17 mouse cellular contexts compared by ENCODE assay signal in genomic region chr14:62841726-62842125, GRCm38 (mm10). TPM values are rescaled to one million over a fixed set of nuclear protein-coding genes. Genes with fewer than 3 reads are reported as not detected.
A peak's percentile ranks its signal among the peaks of the same experiment; 100 is the strongest.
DNase-seq lines count a peak whose midpoint lies in the region.
"Had no signal": no experiment of that assay in that cellular context is flagged by ENCODE, and none has a peak within 500 bp of the region (broad histone marks: within the 10 kb centered on the region; RNA-seq: fewer than 3 reads in every experiment).

No protein-coding gene starts in this region.

- no peak overlapping the region for H3K27ac ChIP-seq in heart, embryonic 10.5 days
- peak overlapping the region; percentile 78; the same call in 1 of the 2 replicates for H3K27ac ChIP-seq in brown adipose tissue, adult 24 weeks (replicated peaks; ENCODE audit: low read depth, low read length)
- H3K27ac ChIP-seq in limb, embryonic 10.5 days, result peak overlapping the region; percentile 34; the same call in 1 of the 2 replicates
- H3K27ac ChIP-seq: embryonic facial prominence, embryonic 13.5 days; forebrain, embryonic 15.5 days; hindbrain, embryonic 15.5 days had no signal

- DNase-seq in heart, embryonic 10.5 days (ENCODE audit: low spot score), result peak; percentile 63
- no peak for DNase-seq in heart, adult 8-10 months (ENCODE audit: low spot score)
- no peak for DNase-seq in limb, embryonic 10.5 days (ENCODE audit: low spot score)
- no peak for DNase-seq in thymus, postnatal 4 days
- DNase-seq in urinary bladder, postnatal 10 days (ENCODE audit: low spot score), result no peak
- DNase-seq: adrenal gland, postnatal 25 days; cerebellum, adult 11 months; cerebellum, adult 9-10 months; cerebellum, postnatal 25 days; gastrocnemius, postnatal 36 days; heart, adult 18-20 months; heart, postnatal 36 days had no signal

- no peaks in the 10 kb centered on the region for H3K27me3 ChIP-seq in heart, embryonic 10.5 days (ENCODE audit: insufficient read depth, poor library complexity, severe bottlenecking)
- H3K27me3 ChIP-seq in limb, embryonic 10.5 days (ENCODE audit: low read depth, poor library complexity, severe bottlenecking), result no peaks in the 10 kb centered on the region
- H3K27me3 ChIP-seq: embryonic facial prominence, embryonic 13.5 days; forebrain, embryonic 15.5 days; heart, embryonic 12.5 days; hindbrain, embryonic 15.5 days had no signal

- no peak overlapping the region for H3K4me3 ChIP-seq in heart, embryonic 10.5 days
- H3K4me3 ChIP-seq in brown adipose tissue, adult 24 weeks (ENCODE audit: insufficient read depth, low read depth, low read length), result no peak overlapping the region
- H3K4me3 ChIP-seq in limb, embryonic 10.5 days, result no peak overlapping the region
- H3K4me3 ChIP-seq: embryonic facial prominence, embryonic 13.5 days; forebrain, embryonic 15.5 days; heart, embryonic 12.5 days; hindbrain, embryonic 15.5 days had no signal

- peaks cover 11% of the 10 kb centered on the region for H3K36me3 ChIP-seq in heart, embryonic 10.5 days
- peaks cover 14% of the 10 kb centered on the region for H3K36me3 ChIP-seq in limb, embryonic 10.5 days
- H3K36me3 ChIP-seq: forebrain, embryonic 15.5 days had no signal

- no peaks in the 10 kb centered on the region for H3K9me3 ChIP-seq in heart, embryonic 10.5 days
- no peaks in the 10 kb centered on the region for H3K9me3 ChIP-seq in limb, embryonic 10.5 days (replicated peaks)
- H3K9me3 ChIP-seq: embryonic facial prominence, embryonic 13.5 days; forebrain, embryonic 15.5 days; heart, embryonic 12.5 days; hindbrain, embryonic 15.5 days had no signal

- H3K4me1 ChIP-seq in heart, embryonic 10.5 days, result peaks cover 43% of the 10 kb centered on the region
- peaks cover 33% of the 10 kb centered on the region for H3K4me1 ChIP-seq in brown adipose tissue, adult 24 weeks (ENCODE audit: control insufficient read depth, insufficient read depth, insufficient read length, low read length)
- H3K4me1 ChIP-seq in limb, embryonic 10.5 days, result peaks cover 63% of the 10 kb centered on the region

RNA-seq across cellular contexts. Expression of gene Wdfy2, which starts 4.2 kb away (rescaled TPM):
- 8.9 and 9.5 TPM in 2 replicates for polyA plus RNA-seq in heart, embryonic 10.5 days (2016; fragmentation: Nextera tagmentation; extraction: Ambion mirVana)
- total RNA-seq in heart, adult 8-10 months (2022), result 1 to 10 TPM; 5.8 to 7.2 (median 6.1) TPM
- polyA plus RNA-seq in brown adipose tissue, adult 24 weeks (2012; ENCODE audit: insufficient read depth, insufficient read length, missing spikeins), result 8.7 and 9.6 TPM in 2 replicates
- 11.9 and 12.7 TPM in 2 replicates for polyA plus RNA-seq in limb, embryonic 10.5 days (2016; fragmentation: Nextera tagmentation; extraction: Ambion mirVana)
